Mouse (Mus musculus) thymus, adult 2 months (tissue): Measurements from ENCODE around the gene Mrps10. TPM values are rescaled to one million over a fixed set of nuclear protein-coding genes. Genes with fewer than 3 reads are reported as not detected.
"Not testable (repeated sequence)": the region's sequence is repeated elsewhere in the genome, so short reads cannot be mapped to it uniquely, and the experiment has no call there.

Experiments used
- DNase-seq: peaks from one replicate; pipeline ENCODE4 v3.0.0; 2021
- H3K27ac ChIP-seq: fragments of 200-500 bp; 2 replicates; pipeline ENCODE4 v1.5.1; 2012; ENCODE audit warnings: low read length, control low read depth; ENCODE audit not compliant: control insufficient read depth, insufficient read depth
- H3K27me3 ChIP-seq: fragments of 200-500 bp; 2 replicates; pipeline ENCODE4 v1.6.1; 2012; ENCODE audit warnings: mild to moderate bottlenecking, low read length, moderate library complexity, mixed read lengths; ENCODE audit not compliant: control insufficient read depth, insufficient read depth
- H3K36me3 ChIP-seq: fragments of 200-500 bp; 2 replicates; pipeline ENCODE4 v1.6.1; 2012; ENCODE audit warnings: mild to moderate bottlenecking, low read length, moderate library complexity; ENCODE audit not compliant: control insufficient read depth, insufficient read depth
- H3K4me1 ChIP-seq: fragments of 200-500 bp; replicated peaks from 2 replicates; pipeline ENCODE4 v1.6.1; 2012; ENCODE audit warnings: low read length; ENCODE audit not compliant: control insufficient read depth, insufficient read depth
- H3K4me3 ChIP-seq: fragments of 200-500 bp; 2 replicates; pipeline ENCODE4 v1.5.1; 2012; ENCODE audit warnings: mild to moderate bottlenecking, low read length, control low read depth, moderate library complexity; ENCODE audit not compliant: control insufficient read depth, insufficient read depth
- CTCF ChIP-seq: fragments of 200-500 bp; IDR thresholded peaks from 2 replicates; pipeline ENCODE4 v1.5.1; 2012; ENCODE audit warnings: mild to moderate bottlenecking, control low read depth, low read length, moderate library complexity, borderline replicate concordance; ENCODE audit not compliant: control insufficient read depth, poor library complexity, insufficient read depth; ENCODE audit errors: extremely low read depth
- POLR2A ChIP-seq: fragments of 200-500 bp; IDR thresholded peaks from 2 replicates; pipeline ENCODE4 v1.6.1; 2012; ENCODE audit warnings: mild to moderate bottlenecking, low read length, control low read depth, moderate library complexity; ENCODE audit not compliant: control insufficient read depth, poor library complexity, insufficient read depth; ENCODE audit errors: extremely low read depth
- WGBS: fragments of 180-500 bp; shearing (Covaris S2); methylation state at CpG from one replicate; pipeline ENCODE4 v1.1.7; 2018; 5-methylcytosine and 5-hydroxymethylcytosine counted together
- polyA plus RNA-seq: library from polyadenylated mRNA; depleted of rRNA; stranded (reverse); fragments of >200 nt; gene quantifications from 2 replicates; pipeline ENCODE4 v1.2.3, GENCODE M21; 2012; rRNA removed

The Mrps10 gene
- polyA plus RNA-seq, 1 experiment, result 21.9 TPM

DNA sequence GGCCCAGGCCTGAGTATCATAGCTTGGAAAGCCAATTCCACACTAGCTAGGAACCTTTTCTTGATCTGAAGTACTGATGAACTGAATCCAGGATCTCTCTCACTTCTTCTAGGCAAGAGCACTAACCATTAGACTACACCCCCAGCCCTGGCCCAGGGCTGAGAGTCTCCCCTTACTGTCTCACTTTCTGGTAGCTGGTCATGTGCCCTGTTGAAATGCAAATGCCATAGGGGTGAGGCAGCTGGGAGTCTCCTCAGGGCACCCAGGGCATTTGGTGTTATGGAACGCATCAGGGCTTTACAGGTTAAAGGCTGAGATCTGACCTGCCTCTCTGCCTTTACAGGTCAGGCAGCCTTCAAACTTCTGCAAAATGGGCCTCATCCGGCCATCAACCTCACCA is 51.5 kb downstream of the Mrps10 start:
- Histone ChIP-seq H3K4me1 (0 out of 2 replicates have a peak, but pooled peaks cover 2% of the 10 kb centered on the region), H3K4me3 (no peak overlapping the region), H3K27me3 (no peaks in the 10 kb centered on the region), H3K36me3 (no peaks in the 10 kb centered on the region), H3K27ac (no peak overlapping the region)
- no peak for TF ChIP-seq POLR2A
- TF ChIP-seq CTCF, result no peak
- no peak for DNase-seq
- WGBS, result 93% methylated on average over 2 of the region's 2 CpGs

DNA sequence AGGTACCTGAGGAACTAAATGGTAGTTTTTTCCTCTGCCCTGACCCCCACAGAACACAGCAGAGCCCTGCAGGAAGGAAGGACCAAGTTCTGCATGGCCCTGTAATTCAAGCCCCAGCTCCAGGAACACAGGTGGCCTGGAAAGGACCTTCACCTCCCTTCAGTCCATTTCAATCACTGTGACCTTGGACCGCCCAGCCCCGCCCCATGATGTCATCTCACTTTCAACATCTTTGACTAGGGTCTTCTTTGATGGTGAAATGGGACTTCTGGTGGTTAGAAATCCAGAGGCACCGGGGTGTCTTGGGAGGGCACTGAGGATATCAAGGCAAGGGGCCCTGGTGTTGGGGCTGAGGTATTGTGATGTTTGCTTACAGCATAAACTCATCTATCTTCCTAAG is 52.9 kb downstream of the Mrps10 start:
- Histone ChIP-seq H3K4me3 (no peak overlapping the region), H3K27me3 (no peaks in the 10 kb centered on the region), H3K36me3 (no peaks in the 10 kb centered on the region), H3K27ac (no peak overlapping the region), H3K4me1 (0 out of 2 replicates have a peak, but pooled peaks cover 2% of the 10 kb centered on the region)
- TF ChIP-seq CTCF (no peak), POLR2A (no peak)
- DNase-seq, result no peak
- 89% methylated on average over 3 of the region's 3 CpGs for WGBS

DNA sequence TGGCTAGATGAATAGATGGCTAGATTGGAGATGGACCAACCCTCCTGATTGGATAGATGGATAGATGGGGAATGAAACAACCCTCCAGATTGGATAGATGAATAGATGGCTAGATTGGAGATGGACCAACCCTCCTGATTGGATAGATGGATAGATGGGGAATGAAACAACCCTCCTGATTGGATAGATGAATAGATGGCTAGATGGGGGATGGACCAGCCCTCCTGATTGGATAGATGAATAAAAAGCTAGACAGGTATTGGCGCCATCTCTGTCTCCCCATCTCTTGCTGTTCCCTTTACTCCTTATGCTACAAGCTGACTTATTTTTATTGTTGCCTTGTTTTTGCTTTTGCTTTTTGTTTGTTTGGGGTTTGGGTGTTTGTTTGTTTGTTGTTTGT is 53.9 kb downstream of the Mrps10 start:
- WGBS, result 97% methylated on average over 1 of the region's 1 CpGs
- not testable (repeated sequence) for H3K27ac ChIP-seq, H3K4me3 ChIP-seq, H3K4me1 ChIP-seq, H3K27me3 ChIP-seq, H3K36me3 ChIP-seq, DNase-seq

DNA sequence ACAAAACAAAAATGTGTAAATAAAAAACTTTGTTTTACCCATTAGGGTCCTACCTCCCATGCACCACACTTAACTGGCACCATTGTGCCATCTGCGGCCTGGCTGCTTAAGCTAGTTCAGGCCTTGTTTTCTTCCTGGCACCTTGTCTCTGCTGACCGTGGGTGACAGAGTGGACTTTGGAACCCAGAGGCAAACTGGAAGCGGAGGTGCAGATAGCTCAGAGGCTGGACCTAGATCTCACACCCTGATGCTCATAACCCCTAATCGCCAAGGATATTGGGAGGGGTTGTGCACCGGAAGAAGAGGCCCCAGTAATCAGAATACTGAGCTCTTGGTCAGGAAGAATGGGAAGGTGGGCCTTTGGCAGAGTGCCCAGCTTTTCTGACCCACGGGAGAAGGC is 55.5 kb downstream of the Mrps10 start:
- TF ChIP-seq CTCF (no peak), POLR2A (no peak)
- WGBS, result 81% methylated on average over 6 of the region's 6 CpGs
- Histone ChIP-seq H3K4me3 (no peak overlapping the region), H3K27ac (no peak overlapping the region), H3K36me3 (no peaks in the 10 kb centered on the region), H3K27me3 (no peaks in the 10 kb centered on the region), H3K4me1 (0 out of 2 replicates have a peak, but pooled peaks cover 2% of the 10 kb centered on the region)
- no peak for DNase-seq

DNA sequence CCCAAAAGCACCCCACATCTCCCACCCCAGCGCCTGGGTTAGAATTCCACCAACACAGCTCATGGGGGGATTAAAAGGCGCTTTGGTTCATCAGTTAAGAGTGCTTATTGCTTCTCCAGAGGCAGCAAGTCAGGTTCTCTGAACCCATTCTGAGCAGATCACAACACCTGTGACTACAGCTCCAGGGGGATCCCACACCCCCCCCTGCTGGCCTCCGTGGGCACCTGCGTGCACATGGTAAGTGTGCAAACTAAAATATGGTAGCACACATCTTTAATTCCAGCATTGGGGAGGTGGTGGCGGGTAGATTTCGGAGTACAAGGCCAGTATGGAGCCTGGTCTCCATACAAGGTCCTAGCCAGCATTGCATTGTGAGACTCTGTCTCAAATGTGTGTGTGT is 58.6 kb downstream of the Mrps10 start:
- no peaks in the 10 kb centered on the region for H3K27me3 ChIP-seq
- no peak for DNase-seq
- no peak overlapping the region for H3K27ac ChIP-seq
- H3K36me3 ChIP-seq, result no peaks in the 10 kb centered on the region
- peaks cover 10% of the 10 kb centered on the region for H3K4me1 ChIP-seq
- 81% methylated on average over 6 of the region's 6 CpGs for WGBS
- no peak for TF ChIP-seq POLR2A
- no peak for TF ChIP-seq CTCF
- no peak overlapping the region for H3K4me3 ChIP-seq

DNA sequence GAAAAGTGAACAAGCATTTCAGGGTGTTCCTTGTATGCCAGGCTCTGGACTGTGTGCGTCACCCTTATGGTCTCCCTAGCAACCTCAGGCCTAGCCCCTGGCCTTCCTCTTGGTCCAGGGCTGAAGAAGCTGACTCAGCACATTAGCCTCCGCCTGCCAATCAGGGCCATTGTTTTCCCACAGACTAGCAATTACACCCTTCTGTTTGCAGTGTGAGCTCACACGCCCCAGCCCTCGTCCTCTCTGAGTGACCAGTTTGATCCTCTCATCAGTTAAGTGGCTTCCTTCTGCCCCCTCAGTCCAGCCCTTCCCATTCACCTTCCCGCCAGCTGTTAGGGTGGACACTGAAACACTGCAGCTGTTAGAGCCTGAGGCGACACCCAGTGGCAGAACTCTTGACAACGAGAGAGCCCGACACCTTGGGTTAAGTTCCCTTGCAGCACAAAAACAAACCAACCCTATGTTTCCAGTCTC is 60.2 kb downstream of the Mrps10 start:
- H3K4me1 ChIP-seq, result peaks cover 10% of the 10 kb centered on the region
- H3K27me3 ChIP-seq, result no peaks in the 10 kb centered on the region
- H3K27ac ChIP-seq, result no peak overlapping the region
- 60% methylated on average over 8 of the region's 8 CpGs for WGBS
- H3K4me3 ChIP-seq, result no peak overlapping the region
- no peak for DNase-seq
- TF ChIP-seq CTCF (no peak), POLR2A (no peak)
- no peaks in the 10 kb centered on the region for H3K36me3 ChIP-seq

DNA sequence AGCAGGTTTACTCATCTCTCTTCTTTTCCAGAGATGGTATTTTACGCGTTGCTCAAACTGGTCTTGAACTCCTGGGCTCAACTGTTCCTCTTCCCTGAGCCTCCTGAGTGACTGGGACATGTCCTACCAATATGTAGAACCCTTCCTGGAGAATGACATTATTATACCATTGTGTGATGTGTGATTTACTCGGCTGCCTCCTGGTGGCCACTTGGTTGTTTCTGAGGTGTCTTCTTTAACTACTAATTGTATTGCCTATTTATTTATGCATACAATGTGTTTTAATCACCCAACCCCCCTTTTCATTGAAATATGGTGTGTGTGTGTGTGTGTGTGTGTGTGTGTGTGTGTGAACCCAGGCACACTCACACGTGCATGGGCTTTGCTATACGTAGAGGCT is 62.1 kb downstream of the Mrps10 start:
- H3K27me3 ChIP-seq, result no peaks in the 10 kb centered on the region
- H3K4me3 ChIP-seq, result no peak overlapping the region
- peaks cover 10% of the 10 kb centered on the region for H3K4me1 ChIP-seq
- TF ChIP-seq CTCF (no peak), POLR2A (no peak)
- no peaks in the 10 kb centered on the region for H3K36me3 ChIP-seq
- DNase-seq, result no peak
- WGBS, result 71% methylated on average over 5 of the region's 5 CpGs
- no peak overlapping the region for H3K27ac ChIP-seq

Other genes starting within 250 kb of the Mrps10 start
- 1.6 and 3.1 TPM in 2 replicates for gene Guca1b, start 16.5 kb downstream of the Mrps10 start, polyA plus RNA-seq
- 0.41 and 1.2 TPM in 2 replicates for gene Guca1a, start 31.7 kb downstream of the Mrps10 start, polyA plus RNA-seq
- gene AI661453, start 67.7 kb downstream of the Mrps10 start, polyA plus RNA-seq, result 1.0 and 1.6 TPM in 2 replicates
- gene 1700001C19Rik, start 68.5 kb downstream of the Mrps10 start, polyA plus RNA-seq, result 0.11 and 0.26 TPM in 2 replicates
- gene Taf8, start 133.4 kb downstream of the Mrps10 start, polyA plus RNA-seq, result 68.2 and 74.3 TPM in 2 replicates
- gene Ccnd3, start 136.2 kb downstream of the Mrps10 start, polyA plus RNA-seq, result 1,622 and 2,069 TPM in 2 replicates
- gene Bysl, start 242.6 kb downstream of the Mrps10 start, polyA plus RNA-seq, result 14.2 and 16.9 TPM in 2 replicates
- 46.1 and 56.4 TPM in 2 replicates for gene Med20, start 242.7 kb downstream of the Mrps10 start, polyA plus RNA-seq
- gene Gm20517, start 242.7 kb downstream of the Mrps10 start, polyA plus RNA-seq, result 2.8 and 4.5 TPM in 2 replicates